Mouse (Mus musculus): ENCODE measurements at regions not wholly inside any gene's neighbourhood (a gene's known extent, or its start where the extent isn't known, plus 50 kb on each side); places are given as distances from the start of the nearest gene placed in this dataset.
A peak's percentile ranks its signal among the peaks of the same experiment; 100 is the strongest.

DNA sequence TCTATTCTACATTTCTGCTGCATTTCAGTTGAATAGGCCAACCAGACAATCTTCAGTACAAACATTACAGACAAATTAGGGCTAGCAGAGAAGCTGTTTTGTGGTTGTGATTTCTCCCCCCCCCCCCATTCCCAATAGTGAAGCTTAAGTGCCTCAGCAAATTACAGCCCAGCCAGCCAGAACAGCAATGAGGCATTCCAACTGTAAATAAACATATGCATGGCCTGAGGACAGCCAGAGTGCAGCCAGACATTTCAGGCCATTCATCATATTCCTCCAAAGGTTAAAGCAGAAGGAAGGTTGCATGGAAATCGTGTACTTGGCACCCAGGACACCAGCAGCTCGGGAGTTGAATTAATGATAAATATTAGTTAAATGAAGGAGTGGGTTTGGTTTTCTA is 116.6 kb upstream of the Pax6 start:
- Histone ChIP-seq H3K4me2 (no peak overlapping the region), H3K36me3 (ENCODE audit: poor library complexity, severe bottlenecking) (no peaks in the 10 kb centered on the region), H3K4me1 (no peaks in the 10 kb centered on the region), H3K9me3 (replicated peaks) (no peaks in the 10 kb centered on the region), H3K27me3 (no peaks in the 10 kb centered on the region), H3K27ac (no peak overlapping the region), H3K4me3 (no peak overlapping the region), H3K9ac (no peak overlapping the region)
- no peak for ATAC-seq
- 80% methylated on average over 2 of the region's 2 CpGs for WGBS

DNA sequence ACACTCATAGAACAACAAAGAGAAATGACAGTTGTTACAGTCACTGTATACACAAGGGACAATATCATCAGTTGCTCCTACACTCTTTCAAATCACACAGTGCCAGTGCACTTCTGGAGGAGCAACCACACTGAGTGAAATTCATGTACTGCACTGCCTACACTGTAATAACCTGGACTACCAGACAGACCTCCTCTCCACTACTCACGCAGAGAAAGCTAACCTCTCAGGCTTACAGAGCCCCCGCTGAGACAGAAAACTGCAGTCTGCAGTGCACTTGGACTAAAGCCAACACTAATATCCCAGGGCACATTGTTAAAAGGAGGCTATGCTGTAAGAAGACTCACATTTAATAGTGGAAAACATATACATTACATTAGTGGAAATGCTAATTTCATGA is 81.9 kb upstream of the Pax6 start:
- peak; percentile 61; the same call in 1 of the 2 replicates for ATAC-seq

DNA sequence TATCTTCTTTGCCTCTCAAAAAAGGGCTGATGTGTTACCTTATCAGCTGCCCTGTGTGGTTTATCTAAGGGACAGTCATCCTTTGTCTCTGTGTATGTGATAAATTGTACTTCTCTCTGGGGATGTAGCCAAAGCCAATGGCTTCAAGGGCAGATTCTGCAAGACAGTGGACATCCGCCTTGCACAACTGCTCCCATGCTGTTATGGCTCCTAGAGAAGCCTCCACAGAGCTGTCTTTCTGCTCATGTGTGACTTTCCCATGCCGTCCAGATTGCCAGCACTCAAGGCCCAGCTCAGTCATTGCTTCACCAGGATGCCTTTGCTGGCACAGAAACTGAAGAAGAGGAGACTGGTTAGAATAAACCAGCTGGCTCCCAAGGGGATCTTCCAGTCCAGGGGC is 74.6 kb upstream of the Pax6 start:
- no peak overlapping the region for H3K4me3 ChIP-seq
- H3K27ac ChIP-seq, result no peak overlapping the region
- no peak overlapping the region for H3K9ac ChIP-seq
- H3K9me3 ChIP-seq (replicated peaks), result no peaks in the 10 kb centered on the region
- H3K36me3 ChIP-seq (ENCODE audit: poor library complexity, severe bottlenecking), result no peaks in the 10 kb centered on the region
- ATAC-seq, result no peak
- no peaks in the 10 kb centered on the region for H3K4me1 ChIP-seq
- H3K4me2 ChIP-seq, result no peak overlapping the region
- no peaks in the 10 kb centered on the region for H3K27me3 ChIP-seq
- 89% methylated on average over 2 of the region's 2 CpGs for WGBS

More for the DNA sequence above, 81.9 kb upstream of the Pax6 start:
- Histone ChIP-seq H3K9me3 (replicated peaks) (no peaks in the 10 kb centered on the region), H3K4me2 (no peak overlapping the region), H3K36me3 (ENCODE audit: poor library complexity, severe bottlenecking) (no peaks in the 10 kb centered on the region), H3K27me3 (no peaks in the 10 kb centered on the region), H3K9ac (no peak overlapping the region; the same call in 1 of the 2 replicates), H3K27ac (no peak overlapping the region), H3K4me1 (peaks cover 9% of the 10 kb centered on the region), H3K4me3 (no peak overlapping the region)
- WGBS, result 6% methylated on average over 2 of the region's 2 CpGs

- H3K4me1 ChIP-seq, result peaks cover 18% of the 10 kb centered on the region
- H3K4me3 ChIP-seq, result no peak overlapping the region
- ATAC-seq, result peak; percentile 63; the same call in 1 of the 2 replicates
- H3K27me3 ChIP-seq, result peaks cover 20% of the 10 kb centered on the region
- no peaks in the 10 kb centered on the region for H3K9me3 ChIP-seq (replicated peaks)
- H3K27ac ChIP-seq, result no peak overlapping the region
- no peak overlapping the region for H3K9ac ChIP-seq
- 41% methylated on average over 11 of the region's 11 CpGs for WGBS
- H3K36me3 ChIP-seq (ENCODE audit: poor library complexity, severe bottlenecking), result no peaks in the 10 kb centered on the region
- H3K4me2 ChIP-seq, result peak overlapping the region; percentile 22; the same call in 1 of the 2 replicates
Measured at GRCm38 (mm10) chr2:105604553-105605116, 64.1 kb upstream of the Pax6 start.

GRCm38 (mm10) chr2:105607969-105608538 is 60.6 kb upstream of the Pax6 start:
- WGBS, result 66% methylated on average over 8 of the region's 8 CpGs
- no peak overlapping the region for H3K4me3 ChIP-seq
- H3K9me3 ChIP-seq (replicated peaks), result no peaks in the 10 kb centered on the region
- H3K27me3 ChIP-seq, result peaks cover 31% of the 10 kb centered on the region
- no peak overlapping the region for H3K9ac ChIP-seq
- ATAC-seq, result no peak
- peaks cover 40% of the 10 kb centered on the region for H3K4me1 ChIP-seq
- no peak overlapping the region for H3K4me2 ChIP-seq
- no peaks in the 10 kb centered on the region for H3K36me3 ChIP-seq (ENCODE audit: poor library complexity, severe bottlenecking)
- no peak overlapping the region for H3K27ac ChIP-seq

- H3K27ac ChIP-seq, result no peak overlapping the region
- peaks cover 47% of the 10 kb centered on the region for H3K4me1 ChIP-seq
- H3K9me3 ChIP-seq (replicated peaks), result no peaks in the 10 kb centered on the region
- H3K4me2 ChIP-seq, result no peak overlapping the region
- ATAC-seq, result no peak
- 87% methylated on average over 7 of the region's 7 CpGs for WGBS
- no peak overlapping the region for H3K4me3 ChIP-seq
- H3K36me3 ChIP-seq (ENCODE audit: poor library complexity, severe bottlenecking), result no peaks in the 10 kb centered on the region
- peaks cover 31% of the 10 kb centered on the region for H3K27me3 ChIP-seq
- H3K9ac ChIP-seq, result no peak overlapping the region
Measured at GRCm38 (mm10) chr2:105608756-105609155, 59.9 kb upstream of the Pax6 start.

- WGBS, result 52% methylated on average over 5 of the region's 5 CpGs
- Histone ChIP-seq H3K4me3 (no peak overlapping the region), H3K36me3 (ENCODE audit: poor library complexity, severe bottlenecking) (no peaks in the 10 kb centered on the region), H3K4me2 (no peak overlapping the region), H3K4me1 (peaks cover 40% of the 10 kb centered on the region), H3K27me3 (peaks cover 35% of the 10 kb centered on the region), H3K9me3 (replicated peaks) (no peaks in the 10 kb centered on the region), H3K27ac (no peak overlapping the region), H3K9ac (no peak overlapping the region)
- ATAC-seq, result no peak
Measured at GRCm38 (mm10) chr2:105611014-105611413, 57.7 kb upstream of the Pax6 start.

DNA sequence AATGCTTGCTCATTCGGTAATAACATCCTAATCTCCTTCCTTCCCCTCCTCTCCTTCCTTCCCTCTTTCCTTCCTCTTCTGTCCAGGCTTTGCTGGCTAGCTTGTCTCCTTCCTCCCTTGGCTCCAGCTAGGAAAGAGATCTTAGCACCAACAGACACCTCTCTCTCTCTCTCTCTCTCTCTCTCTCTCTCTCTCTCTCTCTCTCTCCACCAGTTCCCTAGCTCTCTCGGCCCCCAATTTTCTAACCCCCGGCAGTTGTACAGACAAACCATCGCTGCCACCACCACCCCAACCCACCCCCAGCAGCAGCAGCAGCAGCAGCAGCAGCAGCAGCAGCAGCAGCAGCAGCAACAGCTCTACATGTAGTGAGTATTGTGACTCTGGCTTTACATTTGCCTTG is 57.0 kb upstream of the Pax6 start:
- Histone ChIP-seq H3K9ac (peak overlapping the region; percentile 21; the same call in 1 of the 2 replicates), H3K27ac (peak overlapping the region; percentile 40; the same call in 1 of the 2 replicates)
- 5% methylated on average over 4 of the region's 4 CpGs for WGBS

DNA sequence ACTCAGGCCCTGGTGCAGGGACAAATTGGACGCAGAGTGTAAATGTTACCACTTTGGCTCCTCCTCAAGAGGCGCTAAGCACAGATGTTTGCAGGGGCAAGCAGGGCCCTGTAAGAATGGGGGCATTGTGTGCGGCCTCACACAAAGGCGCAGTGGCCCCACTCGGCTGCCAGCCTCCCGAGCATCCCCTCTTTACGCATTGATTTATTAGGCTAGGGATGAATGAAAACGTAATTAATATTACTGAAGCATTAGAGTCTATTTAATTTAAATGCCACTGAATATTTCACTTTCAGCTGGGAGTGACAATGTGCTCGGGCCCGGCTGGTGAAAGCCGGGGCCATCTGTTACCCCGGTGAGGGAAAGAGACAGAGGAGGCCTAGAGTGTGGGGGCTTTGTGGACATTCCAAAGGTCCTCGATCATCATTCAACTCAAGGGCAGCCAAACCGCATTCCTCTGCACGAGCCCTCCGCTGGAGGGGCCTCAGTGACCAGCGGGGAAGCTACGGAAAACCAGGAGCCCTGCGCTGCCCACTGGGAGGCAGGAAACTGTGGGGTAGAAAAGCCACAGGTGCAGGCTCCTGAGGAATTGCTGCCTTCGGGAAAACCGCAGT is 56.5 kb upstream of the Pax6 start:
- 1% methylated on average over 21 of the region's 21 CpGs for WGBS
- Histone ChIP-seq H3K27me3 (peaks cover 31% of the 10 kb centered on the region), H3K4me2 (peak overlapping the region; percentile 41), H3K27ac (peak overlapping the region; percentile 40; the same call in 1 of the 2 replicates), H3K9ac (peak overlapping the region; percentile 21; the same call in 1 of the 2 replicates), H3K4me3 (peak overlapping the region; percentile 4; the same call in 1 of the 2 replicates), H3K36me3 (ENCODE audit: poor library complexity, severe bottlenecking) (no peaks in the 10 kb centered on the region), H3K9me3 (replicated peaks) (no peaks in the 10 kb centered on the region), H3K4me1 (peaks cover 45% of the 10 kb centered on the region)
- ATAC-seq, result peak; percentile 78

More for the DNA sequence above, 57.0 kb upstream of the Pax6 start:
- Histone ChIP-seq H3K36me3 (ENCODE audit: poor library complexity, severe bottlenecking) (no peaks in the 10 kb centered on the region), H3K27me3 (peaks cover 33% of the 10 kb centered on the region), H3K4me1 (peaks cover 43% of the 10 kb centered on the region), H3K9me3 (replicated peaks) (no peaks in the 10 kb centered on the region), H3K4me2 (peak overlapping the region; percentile 41), H3K4me3 (peak overlapping the region; percentile 4; the same call in 1 of the 2 replicates)
- no peak for ATAC-seq

DNA sequence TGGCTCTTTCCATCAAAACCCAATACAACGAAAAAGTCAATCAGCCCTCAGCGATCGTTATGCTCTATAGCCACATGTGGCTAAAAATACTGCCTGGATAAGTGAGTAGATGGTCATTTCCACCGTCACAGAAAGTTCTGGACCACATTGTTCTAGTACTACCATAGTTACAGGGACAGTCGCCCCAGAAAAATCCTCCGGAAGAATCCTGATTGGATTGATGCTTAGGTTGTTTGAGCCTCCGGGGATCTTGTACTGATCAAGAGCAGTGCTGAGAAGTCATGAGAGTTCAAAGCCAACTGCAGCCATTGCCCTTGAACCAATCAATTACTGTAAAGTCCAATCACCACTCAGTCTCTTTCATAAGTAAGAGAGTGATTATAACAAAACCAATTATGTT is 56.0 kb upstream of the Pax6 start:
- H3K4me2 ChIP-seq, result peak overlapping the region; percentile 41
- peaks cover 31% of the 10 kb centered on the region for H3K27me3 ChIP-seq

GRCm38 (mm10) chr2:105613243-105613642 is 55.5 kb upstream of the Pax6 start:
- ATAC-seq, result no peak
- H3K27me3 ChIP-seq, result peaks cover 31% of the 10 kb centered on the region
- H3K4me2 ChIP-seq, result no peak overlapping the region
- no peak overlapping the region for H3K4me3 ChIP-seq
- WGBS, result 30% methylated on average over 6 of the region's 6 CpGs
- no peak overlapping the region for H3K27ac ChIP-seq
- peaks cover 45% of the 10 kb centered on the region for H3K4me1 ChIP-seq
- no peaks in the 10 kb centered on the region for H3K36me3 ChIP-seq (ENCODE audit: poor library complexity, severe bottlenecking)
- no peaks in the 10 kb centered on the region for H3K9me3 ChIP-seq (replicated peaks)
- no peak overlapping the region for H3K9ac ChIP-seq

More for the DNA sequence above, 56.0 kb upstream of the Pax6 start:
- Histone ChIP-seq H3K9ac (no peak overlapping the region), H3K9me3 (replicated peaks) (no peaks in the 10 kb centered on the region), H3K4me1 (peaks cover 45% of the 10 kb centered on the region), H3K36me3 (ENCODE audit: poor library complexity, severe bottlenecking) (no peaks in the 10 kb centered on the region), H3K27ac (no peak overlapping the region), H3K4me3 (no peak overlapping the region)
- WGBS, result 22% methylated on average over 7 of the region's 7 CpGs
- no peak for ATAC-seq
